Mouse (Mus musculus) megakaryocyte-erythroid progenitor cell, adult 5-6 weeks (primary cell): ENCODE results near the gene Farsb. TPM values are rescaled to one million over a fixed set of nuclear protein-coding genes. Genes with fewer than 3 reads are reported as not detected.
"Not testable (repeated sequence)": the region's sequence is repeated elsewhere in the genome, so short reads cannot be mapped to it uniquely, and the experiment has no call there.

ENCODE experiments used
- ATAC-seq: replicated peaks from 2 replicates; pipeline ENCODE4 v1.8.0; 2016; ENCODE audit warnings: mild to moderate bottlenecking, inconsistent platforms; ENCODE audit not compliant: severe bottlenecking, poor library complexity, low FRiP score, low TSS enrichment
- total RNA-seq, 2 experiments: library from RNA; stranded (forward) in 1 of 2; stranded (reverse) in 1 of 2; fragments of 200-1000, 215-1000 nt in 1 of 2; fragments of >200 nt in 1 of 2; fragmentation: Nextera tagmentation in 1 of 2; gene quantifications; 2 replicates each; pipeline ENCODE4 v1.2.3; 2014 to 2017

Gene Farsb
- total RNA-seq (2014; fragmentation: Nextera tagmentation) (116 and 137 TPM in 2 replicates), total RNA-seq (2017) (107 and 111 TPM in 2 replicates)

- ATAC-seq: peak; percentile 94
These were observed at the start of gene Farsb for GRCm38 (mm10) chr1:78488752-78489492. Farsb (minus strand) TSS chr1:78488897.

DNA sequence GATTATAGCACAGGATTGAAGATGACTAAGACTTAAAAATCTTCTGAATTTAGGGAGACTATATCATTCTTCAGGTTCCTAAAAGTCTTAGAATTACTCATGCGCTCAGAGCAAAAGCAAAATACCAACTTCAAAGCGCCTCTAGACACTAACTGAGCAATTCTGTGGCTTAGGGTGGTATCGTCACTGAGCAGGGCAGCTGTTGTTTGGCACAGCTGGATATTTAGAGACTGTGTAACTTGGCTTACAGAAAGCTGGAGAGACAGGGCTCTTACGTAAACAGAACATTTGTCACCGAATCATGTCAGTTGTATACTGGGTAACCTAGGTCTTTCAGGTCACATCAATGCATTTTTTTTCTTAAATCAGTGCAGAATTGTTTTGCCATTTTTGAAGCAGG lies 49.7 kb upstream of the Farsb start:
- ATAC-seq: no peak

DNA sequence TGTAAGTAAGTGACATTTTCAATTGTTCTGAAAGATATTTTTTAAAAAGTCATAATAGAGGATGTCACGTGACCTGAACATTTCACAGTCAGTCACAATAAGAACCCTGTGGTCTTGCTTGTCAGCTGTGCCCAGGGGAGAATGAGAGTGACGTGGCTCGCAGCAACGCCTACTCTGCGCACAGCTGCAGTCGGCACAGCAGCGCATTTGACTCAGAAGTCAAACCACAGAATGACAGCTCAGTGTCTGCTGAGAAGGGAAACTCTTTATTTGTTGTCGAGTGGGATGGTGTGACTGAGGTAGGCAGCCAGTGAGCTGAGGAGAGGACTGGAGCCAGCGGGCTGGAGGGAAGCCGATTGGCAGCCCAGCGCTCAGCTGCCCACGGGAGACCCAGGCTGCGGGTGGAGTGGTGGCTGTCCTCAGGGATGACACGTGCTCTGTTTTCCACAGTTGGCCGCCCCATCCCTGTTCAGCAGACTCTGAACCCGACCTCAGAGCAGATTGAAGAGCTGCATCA lies 48.9 kb upstream of the Farsb start:
- ATAC-seq: peak; percentile 93

GRCm38 (mm10) chr1:78536310-78537164 lies 47.8 kb upstream of the Farsb start:
- ATAC-seq: peak; percentile 80

DNA sequence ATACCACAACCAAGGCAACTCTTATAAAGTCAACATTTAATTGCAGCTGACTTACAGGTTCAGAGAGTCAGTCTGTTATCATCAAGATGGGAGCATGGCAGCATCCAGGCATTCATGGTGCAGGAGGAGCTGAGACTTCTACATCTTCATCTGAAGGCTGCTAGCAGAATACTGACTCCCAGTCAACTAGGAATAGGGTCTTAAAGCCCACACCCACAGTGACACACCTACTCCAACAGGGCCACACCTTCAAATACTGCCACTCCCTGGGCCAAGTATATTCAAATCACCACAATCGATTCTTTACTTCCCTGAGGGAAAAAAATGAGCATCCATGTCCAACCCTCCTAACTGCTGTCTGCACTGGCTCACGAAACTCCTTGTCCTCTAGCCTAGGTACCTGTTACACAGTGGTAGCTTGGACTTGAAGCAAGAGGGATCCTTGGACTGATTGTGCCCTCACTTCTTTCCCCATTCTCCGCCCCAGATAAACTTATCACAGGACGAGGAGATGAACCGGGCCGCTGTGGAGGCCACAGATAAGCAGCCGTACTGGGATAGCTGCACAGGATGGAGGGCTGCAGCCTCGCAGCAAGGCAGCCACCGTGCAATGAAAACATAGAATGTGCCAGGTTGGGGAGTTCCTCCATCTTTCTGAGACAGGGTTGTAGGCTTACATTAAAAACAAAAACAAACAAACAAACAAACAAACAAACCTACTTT lies 45.9 kb upstream of the Farsb start:
- ATAC-seq: 0 out of 2 replicates have a peak, but pooled peaks have one; percentile 8

GRCm38 (mm10) chr1:78532184-78532800 lies 43.6 kb upstream of the Farsb start:
- no peak for ATAC-seq

DNA sequence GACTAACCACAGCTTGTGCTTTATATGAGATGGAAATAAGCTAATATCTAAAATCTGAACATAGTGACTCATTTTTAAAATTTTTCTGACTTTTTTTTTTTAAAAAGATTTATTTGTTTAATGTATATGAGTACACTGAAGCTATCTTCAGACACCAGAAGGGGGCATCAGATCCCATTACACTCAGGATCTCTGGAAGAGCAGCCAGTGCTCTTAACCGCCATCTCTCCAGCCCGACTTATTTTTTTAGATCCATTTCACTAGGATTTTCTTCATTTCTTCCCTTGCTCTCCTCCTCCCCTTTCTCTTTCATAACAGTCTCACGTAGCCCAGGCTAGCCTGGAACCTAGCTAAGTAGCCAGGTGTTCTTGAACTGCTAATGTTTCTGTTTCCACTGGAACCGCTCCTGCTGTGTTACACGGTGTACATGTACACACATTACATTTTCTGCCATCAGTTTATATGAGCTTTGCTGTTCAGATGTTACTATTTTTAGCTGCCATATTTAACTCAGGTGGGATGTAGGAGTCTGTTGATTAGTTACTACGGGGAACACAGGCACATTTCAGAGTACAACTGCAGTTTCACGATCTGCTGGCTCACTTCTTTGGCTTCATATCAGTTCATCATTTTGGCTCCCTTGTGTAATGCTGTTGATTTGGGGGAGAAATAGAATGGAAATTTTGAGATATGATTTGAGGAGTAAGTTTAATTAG lies 42.0 kb upstream of the Farsb start:
- no peak for ATAC-seq

GRCm38 (mm10) chr1:78529011-78529410 lies 40.3 kb upstream of the Farsb start:
- ATAC-seq: no peak

DNA sequence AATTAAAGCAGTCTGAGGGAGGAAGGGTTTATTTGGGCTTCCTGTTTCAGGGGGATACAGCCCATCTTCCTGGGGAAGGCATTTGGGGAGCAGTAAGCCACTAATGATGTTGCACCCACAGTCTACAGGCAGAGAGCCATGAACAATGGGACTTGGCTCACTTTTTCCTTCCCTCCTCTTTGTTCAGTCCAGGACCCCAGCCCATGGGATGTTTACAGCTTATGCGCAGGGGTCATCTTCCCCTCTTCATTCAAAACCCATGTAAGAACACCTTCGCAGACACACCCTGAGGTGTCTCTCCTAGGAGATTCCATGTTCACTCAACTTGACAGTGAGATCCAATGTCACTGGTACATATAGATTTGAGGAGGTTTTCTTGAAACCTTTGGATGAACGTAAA lies 39.7 kb upstream of the Farsb start:
- ATAC-seq: no peak

DNA sequence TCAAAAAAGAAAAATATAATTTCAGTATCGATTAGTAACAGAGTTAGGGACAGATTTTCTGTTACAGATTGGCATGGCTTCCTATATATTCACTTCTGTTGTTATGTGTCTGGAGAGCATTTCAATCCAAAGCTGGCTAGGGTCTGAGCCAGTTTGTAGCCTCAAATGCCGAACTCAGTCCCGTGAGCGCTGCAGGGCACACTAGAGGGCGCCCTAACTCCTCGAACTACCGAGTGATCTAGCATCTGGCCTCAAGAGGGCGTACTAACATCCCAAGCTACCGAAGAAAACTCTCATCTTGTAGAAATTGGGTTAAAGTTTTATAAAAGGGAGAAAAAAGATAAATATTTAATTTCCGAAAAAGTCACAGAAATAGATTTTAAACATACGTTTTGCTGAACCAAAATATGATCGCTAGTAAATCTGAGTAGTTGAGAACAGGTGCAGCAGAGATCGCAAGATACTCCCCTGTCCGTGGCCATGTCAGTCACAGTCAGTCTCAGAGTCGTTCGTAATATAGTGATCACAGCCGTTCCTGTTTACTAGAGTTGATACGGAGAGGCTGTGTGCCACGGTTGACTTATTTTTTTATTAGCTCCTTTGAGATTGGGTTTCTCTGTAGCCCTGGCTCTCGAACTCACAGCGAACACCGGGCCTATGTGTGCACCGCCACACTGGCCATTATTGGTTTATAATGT lies 36.6 kb upstream of the Farsb start:
- ATAC-seq: peak; percentile 85

DNA sequence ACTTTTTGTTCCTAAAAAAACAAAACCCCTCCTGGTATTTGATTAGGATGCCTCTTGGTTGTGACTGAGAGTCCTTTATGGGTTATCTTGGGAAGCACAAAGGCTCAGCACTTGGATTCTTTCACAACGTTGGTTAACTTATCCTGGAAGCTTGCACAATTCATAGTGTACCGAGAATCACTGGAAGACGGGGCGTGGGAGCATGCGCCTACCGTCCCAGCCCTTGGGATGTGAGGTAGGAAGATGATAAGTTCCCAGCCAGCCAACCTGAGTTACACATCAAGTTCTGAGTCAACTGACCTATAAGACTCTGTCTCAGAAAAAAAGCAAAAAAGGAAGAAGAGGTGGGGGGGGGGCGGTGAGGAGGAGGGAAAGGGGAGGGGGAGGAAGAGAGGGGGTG lies 30.2 kb upstream of the Farsb start:
- no peak for ATAC-seq

DNA sequence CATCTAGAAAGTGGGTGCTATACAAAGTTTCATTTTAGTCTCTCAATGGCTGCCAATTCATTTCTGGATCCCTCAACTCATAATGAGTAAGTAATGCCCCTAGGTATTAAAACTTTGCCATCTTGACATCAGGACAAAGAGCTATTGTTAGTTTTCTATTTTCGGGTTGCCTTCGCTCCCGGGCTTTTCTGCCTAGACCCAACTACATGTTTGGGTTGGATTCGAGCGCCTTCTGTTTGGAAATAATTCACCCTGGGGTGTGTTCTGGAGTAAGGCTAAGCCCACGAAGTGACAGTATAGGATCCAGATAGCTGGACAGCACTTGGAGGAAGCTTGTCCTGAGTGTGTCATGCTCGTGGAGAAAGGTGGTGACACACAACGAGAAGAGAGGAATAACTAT lies 24.1 kb upstream of the Farsb start:
- no peak for ATAC-seq

DNA sequence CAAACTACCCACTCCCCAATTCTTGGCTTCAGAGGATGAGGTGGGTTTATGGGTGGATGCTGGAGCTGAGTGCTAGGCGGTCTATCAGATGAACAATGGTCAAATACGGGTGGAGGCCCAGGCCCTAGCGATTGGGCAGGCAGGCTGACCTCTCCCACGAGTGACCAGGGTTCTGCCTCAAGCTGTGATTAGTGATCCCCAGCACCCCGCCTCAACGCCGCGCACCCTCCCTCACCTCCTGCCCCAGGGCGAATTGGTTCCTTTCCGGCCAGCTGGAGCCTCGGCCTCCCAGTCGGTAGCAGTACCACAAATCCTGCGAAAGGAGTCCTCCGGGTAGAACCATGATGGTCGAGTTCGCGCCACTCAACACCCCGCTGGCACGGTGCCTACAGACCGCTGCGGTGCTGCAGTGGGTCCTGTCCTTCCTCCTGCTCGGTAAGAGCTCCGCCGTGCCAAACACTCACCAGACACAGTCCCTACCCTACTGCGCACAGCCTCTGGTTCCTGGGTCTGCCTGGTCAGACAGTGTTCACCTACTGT lies 23.0 kb upstream of the Farsb start, which contains the start of gene BC035947:
BC035947 (minus strand) TSS at position 538 of the 540 bp plus-strand sequence.
- ATAC-seq: 0 out of 2 replicates have a peak, but pooled peaks have one; percentile 41

GRCm38 (mm10) chr1:78510862-78511261 lies 22.2 kb upstream of the Farsb start, which contains the start of gene Mogat1:
Mogat1 (plus strand) TSS chr1:78510991.
- ATAC-seq: no peak

DNA sequence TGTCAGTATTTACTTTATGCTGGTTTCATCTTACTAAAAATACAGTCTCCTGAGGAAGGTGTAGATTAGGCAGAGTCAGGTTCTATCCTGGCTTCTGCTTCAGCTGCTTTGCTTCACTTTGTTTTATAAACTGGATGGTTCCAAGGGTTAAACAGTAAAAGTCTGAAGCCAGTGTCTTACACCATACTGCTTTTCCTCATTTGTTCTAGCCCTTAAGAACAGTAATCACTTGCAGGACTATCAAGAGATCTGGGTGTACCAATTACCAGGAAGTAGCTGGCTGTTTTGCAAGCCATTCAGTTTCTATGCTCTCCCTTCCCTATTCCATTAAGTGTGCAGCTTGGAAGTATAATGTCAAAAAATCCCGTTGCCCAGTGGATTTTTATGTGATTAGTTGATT lies 18.4 kb upstream of the Farsb start:
- no peak for ATAC-seq

- ATAC-seq: no peak
These were observed 13.8 kb upstream of the Farsb start for GRCm38 (mm10) chr1:78502527-78502926.

DNA sequence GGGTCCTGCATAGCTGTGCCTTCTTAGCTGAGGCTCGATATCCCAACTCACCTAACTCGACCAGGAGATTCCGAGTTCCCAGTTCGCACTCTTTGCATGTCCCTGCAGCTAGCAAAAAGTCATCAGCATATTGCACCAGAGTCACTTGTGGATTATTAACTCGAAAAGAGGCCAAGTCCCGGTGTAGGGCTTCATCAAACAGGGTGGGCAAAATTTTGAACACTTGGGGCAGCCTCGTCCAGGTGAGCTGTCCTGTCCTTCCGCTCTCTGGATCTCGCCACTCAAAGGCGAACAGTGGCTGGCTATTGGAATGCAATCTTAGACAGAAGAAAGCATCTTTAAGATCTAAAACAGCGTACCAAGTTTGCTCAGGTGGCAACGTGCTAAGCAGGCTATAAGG lies 13.2 kb upstream of the Farsb start:
- ATAC-seq: not testable (repeated sequence)

- ATAC-seq: no peak
These were observed 12.3 kb upstream of the Farsb start for GRCm38 (mm10) chr1:78501036-78501435.
